Mouse (Mus musculus) myocyte (in vitro differentiated cells): ENCODE measurements around the gene Cd79a.

ENCODE experiments used
- E2F4 ChIP-seq: IDR thresholded peaks from one replicate; pipeline ENCODE4 v1.6.1; 2011; ENCODE audit warnings: mild to moderate bottlenecking, control low read depth, moderate library complexity; ENCODE audit not compliant: insufficient read depth
- MAX ChIP-seq: IDR thresholded peaks from one replicate; pipeline ENCODE4 v1.6.1; 2011; ENCODE audit warnings: low read depth, mild to moderate bottlenecking, control low read depth
- MYOG ChIP-seq, 3 experiments: IDR thresholded peaks; one replicate each; pipeline ENCODE4 v1.6.1; 2011; ENCODE audit warnings: control low read depth in 2 of 3, low read depth in 2 of 3, mild to moderate bottlenecking in 2 of 3; ENCODE audit not compliant: insufficient read length in 2 of 3, control insufficient read depth in 1 of 3, insufficient read depth in 1 of 3
- POLR2A ChIP-seq: IDR thresholded peaks from one replicate; pipeline ENCODE4 v1.6.1; 2011; ENCODE audit warnings: low read depth, mild to moderate bottlenecking, control low read depth, moderate library complexity; ENCODE audit not compliant: insufficient read length
- POLR2AphosphoS2 ChIP-seq: IDR thresholded peaks from one replicate; pipeline ENCODE4 v1.6.1; 2011; ENCODE audit warnings: low read depth, control low read depth; ENCODE audit not compliant: insufficient read length
- REST ChIP-seq: IDR thresholded peaks from one replicate; pipeline ENCODE4 v1.6.1; 2011; ENCODE audit warnings: mild to moderate bottlenecking, control low read depth, moderate library complexity; ENCODE audit not compliant: insufficient read depth, insufficient read length
- SRF ChIP-seq: IDR thresholded peaks from one replicate; pipeline ENCODE4 v1.6.1; 2011; ENCODE audit warnings: low read depth; ENCODE audit not compliant: control insufficient read depth, insufficient read length
- TCF12 ChIP-seq: IDR thresholded peaks from one replicate; pipeline ENCODE4 v1.6.1; 2011; ENCODE audit warnings: mild to moderate bottlenecking, control low read depth; ENCODE audit not compliant: poor library complexity, insufficient read depth, severe bottlenecking
- TCF3 ChIP-seq: IDR thresholded peaks from one replicate; pipeline ENCODE4 v1.6.1; 2011; ENCODE audit warnings: low read depth, control low read depth; ENCODE audit not compliant: insufficient read length
- USF1 ChIP-seq: IDR thresholded peaks from one replicate; pipeline ENCODE4 v1.6.1; 2011; ENCODE audit warnings: low read depth, mild to moderate bottlenecking, control low read depth, moderate library complexity

DNA sequence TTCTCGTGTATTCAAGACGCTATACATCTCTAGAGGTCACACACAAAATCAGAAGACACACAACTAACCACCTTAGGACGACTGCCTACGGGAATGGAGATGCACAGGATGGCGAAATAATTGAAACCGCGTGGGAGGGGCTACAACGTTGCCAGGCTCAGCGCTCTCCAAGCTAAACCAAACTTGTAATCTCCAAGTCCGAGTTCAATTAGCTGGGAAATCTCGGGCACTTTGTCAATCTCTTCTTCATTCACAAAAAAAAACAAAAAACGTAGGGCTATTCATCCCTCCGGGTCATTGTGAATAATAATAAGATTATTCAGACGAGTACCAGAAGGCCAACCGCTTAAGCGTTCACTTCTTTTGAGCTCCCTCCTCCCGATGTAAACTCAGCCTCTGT is 28.1 kb upstream of the Cd79a start:
- TF ChIP-seq POLR2A (no peak), TCF12 (no peak), SRF (no peak), USF1 (no peak), POLR2AphosphoS2 (no peak), MYOG (IDR thresholded peaks at IDR 0.05; ENCODE audit: control insufficient read depth in 1 of 3, insufficient read depth in 1 of 3, insufficient read length in 2 of 3, low read depth in 2 of 3) (no peak), MAX (no peak), REST (no peak), TCF3 (no peak), E2F4 (no peak)
